Mouse (Mus musculus) liver, adult 2 months (tissue): ENCODE measurements around the gene Tbx6.

Experiments
- CTCF ChIP-seq: fragments of 200-500 bp; IDR thresholded peaks from 2 replicates; pipeline ENCODE4 v1.5.1; 2011; ENCODE audit warnings: low read depth, low read length, control low read depth
- POLR2A ChIP-seq: fragments of 200-500 bp; IDR thresholded peaks from 2 replicates; pipeline ENCODE4 v1.6.1; 2011; ENCODE audit warnings: low read length, control low read depth; ENCODE audit not compliant: insufficient read depth; ENCODE audit errors: extremely low read depth

DNA sequence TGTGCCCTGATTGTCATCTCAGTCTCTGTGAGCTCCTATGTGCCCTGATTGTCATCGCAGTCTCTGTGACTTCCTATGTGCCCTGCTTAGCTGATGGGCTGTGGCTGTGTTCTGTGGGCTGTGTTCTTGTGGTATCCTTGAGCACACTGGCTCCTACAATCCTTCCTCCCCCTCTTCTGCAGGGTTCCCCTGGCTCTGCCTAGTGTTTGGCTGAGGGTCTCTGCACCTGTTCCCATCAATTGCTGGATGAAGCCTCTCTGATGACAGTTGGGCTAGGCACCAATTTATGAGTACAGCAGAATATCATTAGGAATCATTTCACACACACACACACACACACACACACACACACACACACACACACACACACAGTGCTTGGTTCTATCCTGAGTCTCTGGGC, 52.0 kb downstream of the Tbx6 start:
- TF ChIP-seq CTCF (no peak), POLR2A (no peak)
